Mouse (Mus musculus): ENCODE measurements at regions not wholly inside any gene's neighbourhood (a gene's known extent, or its start where the extent isn't known, plus 50 kb on each side); places are given as distances from the start of the nearest gene placed in this dataset.

DNA sequence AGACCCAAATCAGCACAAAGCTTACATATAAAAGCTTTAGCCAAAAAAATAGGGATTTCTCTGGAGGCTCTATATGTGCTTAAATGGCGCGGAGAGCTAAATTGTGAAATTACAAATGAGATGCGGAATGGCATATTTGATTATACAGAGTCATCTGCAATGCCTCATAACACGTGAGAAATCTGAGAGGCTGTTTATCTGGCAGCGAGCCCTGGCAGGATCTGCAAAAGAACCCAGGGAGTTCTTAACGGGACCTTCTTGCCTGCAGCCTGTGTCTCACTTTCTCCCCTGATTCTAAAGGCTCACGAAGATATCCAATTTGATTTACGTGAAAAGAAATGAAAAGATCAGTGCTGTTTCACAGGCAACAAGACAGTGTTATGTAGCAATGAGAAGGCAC, 58.0 kb upstream of the Kirrel3 start:
- DNase-seq, result no peak
